Mouse (Mus musculus) midbrain, embryonic 15.5 days (tissue): Measurements from ENCODE around the gene Itgb5. TPM values are rescaled to one million over a fixed set of nuclear protein-coding genes. Genes with fewer than 3 reads are reported as not detected.

ENCODE experiments used
- ATAC-seq: fragments of 200-750 bp; cut with Nextera tagmentation; replicated peaks from 2 replicates; pipeline ENCODE4 v1.8.0; 2017; ENCODE audit warnings: moderate TSS enrichment
- H3K27ac ChIP-seq: fragments of 300-500 bp; sonication (generic); 2 replicates; pipeline ENCODE4 v1.5.1; 2015; ENCODE audit warnings: mild to moderate bottlenecking, inconsistent platforms
- H3K27me3 ChIP-seq: fragments of 300-500 bp; sonication (generic); replicated peaks from 2 replicates; pipeline ENCODE4 v1.6.1; 2015; ENCODE audit warnings: inconsistent platforms
- H3K36me3 ChIP-seq: fragments of 300-500 bp; sonication (generic); replicated peaks from 2 replicates; pipeline ENCODE4 v1.6.1; 2015; ENCODE audit warnings: inconsistent platforms
- H3K4me1 ChIP-seq: fragments of 300-500 bp; sonication (generic); 2 replicates; pipeline ENCODE4 v1.6.1; 2015; ENCODE audit warnings: inconsistent platforms
- H3K4me2 ChIP-seq: fragments of 300-500 bp; sonication (generic); 2 replicates; pipeline ENCODE4 v1.6.1; 2015; ENCODE audit warnings: inconsistent platforms, mild to moderate bottlenecking, moderate library complexity
- H3K4me3 ChIP-seq: fragments of 300-500 bp; sonication (generic); 2 replicates; pipeline ENCODE4 v1.5.1; 2015; ENCODE audit warnings: mild to moderate bottlenecking, inconsistent platforms
- H3K9ac ChIP-seq: fragments of 300-500 bp; sonication (generic); 2 replicates; pipeline ENCODE4 v1.6.1; 2015; ENCODE audit warnings: mild to moderate bottlenecking, inconsistent platforms
- H3K9me3 ChIP-seq: fragments of 300-500 bp; sonication (generic); 2 replicates; pipeline ENCODE4 v1.6.1; 2016; ENCODE audit warnings: inconsistent platforms
- WGBS: fragments of 180-500 bp; shearing (Covaris S2); methylation state at CpG from one replicate; pipeline ENCODE4 v1.1.7; 2015; ENCODE audit warnings: mixed read lengths; 5-methylcytosine and 5-hydroxymethylcytosine counted together
- polyA plus RNA-seq: library from polyadenylated mRNA; unstranded; fragments of >200 nt; fragmentation: Nextera tagmentation; extraction: Ambion mirVana; gene quantifications from 2 replicates; pipeline ENCODE4 v1.2.1, GENCODE M21; 2015

The Itgb5 gene
- polyA plus RNA-seq, 1 experiment from 2014 or later, result 24.1 TPM

DNA sequence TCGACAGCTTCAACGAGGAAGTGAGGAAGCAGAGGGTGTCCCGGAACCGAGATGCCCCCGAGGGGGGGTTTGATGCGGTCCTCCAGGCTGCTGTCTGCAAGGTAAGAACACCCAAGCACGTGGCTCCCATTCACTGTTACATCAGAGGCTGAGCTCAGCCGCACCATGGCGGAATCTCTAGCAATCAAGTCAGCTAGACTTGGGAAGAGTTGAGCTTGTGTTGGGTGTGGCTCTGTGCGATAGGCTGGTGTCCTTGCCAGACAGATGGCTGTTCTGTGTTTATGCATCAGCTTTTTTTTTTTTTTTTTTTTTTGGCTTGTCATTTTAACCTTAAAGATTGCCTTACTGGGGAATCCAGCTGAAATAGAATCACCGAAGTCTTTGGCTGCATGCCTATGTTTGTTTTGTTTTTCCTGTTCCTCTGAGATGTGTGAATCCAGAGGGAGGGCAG, 55.6 kb downstream of the Itgb5 start:
- no peak for ATAC-seq
- peaks cover 15% of the 10 kb centered on the region for H3K4me1 ChIP-seq
- H3K4me3 ChIP-seq, result no peak overlapping the region
- no peaks in the 10 kb centered on the region for H3K36me3 ChIP-seq
- H3K9ac ChIP-seq, result no peak overlapping the region
- no peak overlapping the region for H3K27ac ChIP-seq
- no peaks in the 10 kb centered on the region for H3K9me3 ChIP-seq
- H3K4me2 ChIP-seq, result no peak overlapping the region
- WGBS, result 86% methylated on average over 11 of the region's 11 CpGs
- H3K27me3 ChIP-seq, result no peaks in the 10 kb centered on the region

DNA sequence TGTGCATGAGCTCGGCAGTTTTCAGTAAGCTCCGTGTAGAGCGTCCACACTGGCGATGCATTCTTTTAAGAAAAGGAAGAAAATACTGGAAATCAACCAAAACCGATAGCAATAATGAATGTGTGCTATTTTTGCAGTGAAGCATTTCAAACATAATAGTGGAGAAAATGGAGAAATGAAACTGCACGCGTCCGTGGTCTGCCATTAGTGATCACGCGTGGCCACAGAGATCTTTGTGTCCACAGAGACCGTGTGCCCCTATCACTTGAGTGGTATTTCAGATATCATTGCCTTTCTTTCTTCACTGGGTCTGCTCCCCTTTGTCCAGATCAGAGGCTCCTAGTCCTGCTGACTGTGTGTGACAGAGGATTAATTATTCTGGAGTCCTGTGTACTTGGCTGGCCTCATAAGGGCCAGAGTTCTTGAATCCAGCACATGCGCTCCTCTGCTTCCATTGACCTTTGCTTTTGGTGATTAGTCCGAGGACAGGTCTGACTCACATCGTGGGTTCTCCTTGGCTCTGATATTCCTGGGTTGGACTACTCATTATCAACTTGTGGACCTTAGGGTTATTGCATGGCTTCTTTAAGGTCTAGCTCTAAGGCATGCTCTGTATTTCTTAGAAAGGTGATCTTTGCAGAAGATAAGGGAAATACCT, 56.3 kb downstream of the Itgb5 start:
- Histone ChIP-seq H3K9me3 (no peaks in the 10 kb centered on the region), H3K9ac (no peak overlapping the region), H3K4me2 (no peak overlapping the region), H3K27ac (no peak overlapping the region), H3K4me1 (peaks cover 15% of the 10 kb centered on the region), H3K36me3 (no peaks in the 10 kb centered on the region), H3K27me3 (no peaks in the 10 kb centered on the region), H3K4me3 (no peak overlapping the region)
- ATAC-seq, result no peak
- 93% methylated on average over 14 of the region's 14 CpGs for WGBS

DNA sequence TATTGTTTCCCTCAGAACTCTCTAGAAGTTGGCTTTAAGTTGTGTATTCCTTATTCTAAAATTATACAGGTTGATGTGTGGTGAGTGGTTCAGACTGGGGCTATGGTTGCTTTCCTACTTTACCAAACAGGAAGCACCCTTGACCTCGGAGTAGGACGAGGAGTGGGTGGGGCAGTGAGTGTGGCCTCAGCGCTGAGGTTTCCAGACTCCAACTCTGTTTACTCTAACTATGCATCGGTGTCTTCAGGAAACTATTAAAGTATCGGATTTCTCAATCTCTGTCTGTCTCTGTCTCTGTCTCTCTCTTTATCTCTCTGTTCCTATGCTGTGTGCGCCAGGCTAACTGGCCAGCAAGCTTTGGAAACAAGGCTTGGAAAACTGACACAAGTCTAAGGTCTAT, 57.2 kb downstream of the Itgb5 start:
- H3K36me3 ChIP-seq, result no peaks in the 10 kb centered on the region
- no peak overlapping the region for H3K4me2 ChIP-seq
- H3K9ac ChIP-seq, result no peak overlapping the region
- H3K9me3 ChIP-seq, result no peaks in the 10 kb centered on the region
- H3K27me3 ChIP-seq, result no peaks in the 10 kb centered on the region
- H3K4me1 ChIP-seq, result peaks cover 16% of the 10 kb centered on the region
- no peak overlapping the region for H3K27ac ChIP-seq
- 85% methylated on average over 6 of the region's 6 CpGs for WGBS
- no peak overlapping the region for H3K4me3 ChIP-seq
- no peak for ATAC-seq

DNA sequence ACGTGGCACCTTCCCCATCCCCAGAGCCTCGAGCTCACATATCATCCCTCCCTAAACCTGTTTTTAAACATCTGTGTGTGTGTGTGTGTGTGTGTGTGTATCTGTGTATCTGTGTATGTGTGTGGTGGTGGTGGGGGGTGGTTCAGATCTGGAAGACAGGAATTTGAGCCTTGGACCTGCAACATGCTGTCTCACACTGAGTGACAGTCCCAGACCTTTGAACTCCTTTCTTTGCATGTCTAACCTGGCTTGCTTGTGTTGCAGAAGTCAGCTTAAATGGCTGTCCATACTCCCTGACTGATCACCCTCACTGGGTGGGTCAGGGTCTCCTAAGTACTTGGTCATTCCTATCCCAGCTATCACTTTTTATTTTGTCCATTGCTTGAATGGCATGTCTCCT, 58.5 kb downstream of the Itgb5 start:
- 93% methylated on average over 2 of the region's 2 CpGs for WGBS
- H3K9me3 ChIP-seq, result no peaks in the 10 kb centered on the region
- ATAC-seq, result no peak

DNA sequence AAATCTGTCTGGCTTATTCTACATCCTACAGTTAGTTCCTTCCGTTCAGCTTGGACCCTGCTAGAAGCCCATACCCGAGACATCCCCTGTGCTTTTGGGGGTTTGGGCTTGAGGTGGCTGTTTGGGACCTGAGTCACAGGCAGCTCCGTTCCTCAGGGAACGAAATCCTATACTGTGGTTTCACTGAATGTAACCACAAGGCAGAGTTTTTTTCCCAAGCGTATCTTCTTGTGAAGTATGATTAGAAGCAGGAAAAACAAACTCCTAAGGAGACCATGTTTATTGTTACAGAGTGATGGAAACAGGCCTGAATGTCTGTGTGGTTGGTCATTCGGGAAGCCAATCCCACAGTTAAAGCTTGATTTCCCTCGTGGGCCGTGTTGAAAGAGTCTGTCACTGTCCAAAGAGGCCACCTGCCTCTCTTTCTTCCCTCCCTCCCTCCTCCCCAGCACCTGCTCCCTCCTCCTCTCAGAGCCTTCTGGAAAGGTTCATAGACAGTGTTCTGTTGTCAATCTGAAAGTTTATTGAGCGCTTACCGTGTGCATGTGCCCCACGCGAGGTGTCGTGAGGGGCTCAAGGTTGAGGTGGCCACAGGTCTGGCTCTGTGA, 59.6 kb downstream of the Itgb5 start:
- no peak for ATAC-seq
- Histone ChIP-seq H3K27me3 (no peaks in the 10 kb centered on the region), H3K4me3 (no peak overlapping the region), H3K36me3 (no peaks in the 10 kb centered on the region), H3K9me3 (no peaks in the 10 kb centered on the region), H3K27ac (no peak overlapping the region), H3K4me1 (peaks cover 10% of the 10 kb centered on the region), H3K4me2 (no peak overlapping the region), H3K9ac (no peak overlapping the region)
- 84% methylated on average over 13 of the region's 13 CpGs for WGBS

More for the DNA sequence above, 58.5 kb downstream of the Itgb5 start:
- no peak overlapping the region for H3K27ac ChIP-seq
- peaks cover 22% of the 10 kb centered on the region for H3K4me1 ChIP-seq
- H3K4me3 ChIP-seq, result no peak overlapping the region
- H3K4me2 ChIP-seq, result no peak overlapping the region
- no peak overlapping the region for H3K9ac ChIP-seq
- H3K27me3 ChIP-seq, result no peaks in the 10 kb centered on the region
- no peaks in the 10 kb centered on the region for H3K36me3 ChIP-seq

DNA sequence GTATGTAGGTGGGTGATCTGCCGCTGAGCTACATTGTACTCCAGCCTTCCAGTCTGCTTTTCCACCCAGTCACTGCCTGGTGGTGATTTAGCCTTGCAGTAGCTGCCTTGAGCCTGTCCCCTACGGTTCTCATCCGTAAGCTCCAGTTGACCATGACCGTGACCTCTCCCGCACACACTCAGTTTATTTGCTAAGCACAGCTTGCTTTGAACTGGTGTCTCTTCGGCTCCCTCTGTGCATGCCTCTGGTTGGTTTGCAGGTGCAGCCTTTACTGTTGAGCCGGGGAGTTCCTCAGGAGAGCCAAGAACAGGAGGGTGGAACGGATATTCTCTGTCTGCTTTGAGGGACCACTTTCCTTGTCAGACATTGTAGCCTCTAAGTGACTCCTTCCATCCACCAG, 61.6 kb downstream of the Itgb5 start:
- Histone ChIP-seq H3K4me2 (no peak overlapping the region), H3K9ac (no peak overlapping the region), H3K4me3 (no peak overlapping the region), H3K4me1 (peaks cover 8% of the 10 kb centered on the region; the same call in 1 of the 2 replicates), H3K27me3 (no peaks in the 10 kb centered on the region), H3K36me3 (no peaks in the 10 kb centered on the region), H3K9me3 (no peaks in the 10 kb centered on the region), H3K27ac (no peak overlapping the region)
- 63% methylated on average over 8 of the region's 8 CpGs for WGBS
- no peak for ATAC-seq

DNA sequence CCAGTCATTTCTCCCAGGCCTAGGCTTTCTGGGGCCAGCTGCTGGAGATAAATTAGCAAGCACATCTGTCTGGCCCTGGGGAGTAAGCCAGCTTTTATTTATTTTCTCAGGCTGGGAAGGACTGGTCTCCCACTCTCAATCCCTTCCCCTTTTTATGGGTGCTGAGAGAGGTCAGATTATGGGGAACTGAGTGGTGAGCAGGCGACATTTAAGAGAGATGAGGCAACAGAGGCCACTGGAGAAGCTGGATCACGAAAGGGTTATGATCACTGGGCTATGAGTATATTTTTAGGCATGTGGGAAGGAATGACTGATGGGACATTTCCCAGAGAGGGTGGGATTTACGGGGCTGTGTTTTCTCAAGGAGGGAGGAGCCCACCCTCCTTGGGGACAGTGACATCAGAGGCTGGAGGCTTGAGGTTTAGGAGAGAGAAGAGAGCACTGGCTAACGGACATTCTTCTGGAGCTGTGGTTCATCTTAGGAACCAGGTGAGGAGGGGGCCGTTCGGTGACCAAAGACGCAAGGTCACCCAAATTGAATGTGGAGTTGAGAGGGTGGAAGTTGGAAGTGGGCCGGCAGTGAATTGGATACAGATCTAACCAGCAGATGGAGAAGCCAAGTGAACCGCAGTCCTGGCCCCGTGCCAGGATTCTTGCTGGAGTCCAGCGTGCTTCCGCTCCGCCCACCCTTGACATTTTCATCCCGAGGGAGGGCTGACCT, 62.3 kb downstream of the Itgb5 start:
- Histone ChIP-seq H3K27me3 (no peaks in the 10 kb centered on the region), H3K9ac (no peak overlapping the region), H3K4me3 (no peak overlapping the region), H3K4me1 (peaks cover 8% of the 10 kb centered on the region; the same call in 1 of the 2 replicates), H3K9me3 (no peaks in the 10 kb centered on the region), H3K27ac (no peak overlapping the region), H3K36me3 (no peaks in the 10 kb centered on the region), H3K4me2 (no peak overlapping the region)
- WGBS, result 48% methylated on average over 14 of the region's 14 CpGs
- ATAC-seq, result no peak

GRCm38 (mm10) chr16:33892539-33892938, 63.1 kb downstream of the Itgb5 start:
- H3K9ac ChIP-seq, result no peak overlapping the region
- ATAC-seq, result no peak

GRCm38 (mm10) chr16:33893796-33894195, 64.3 kb downstream of the Itgb5 start:
- H3K27me3 ChIP-seq, result no peaks in the 10 kb centered on the region
- no peak for ATAC-seq
- H3K36me3 ChIP-seq, result no peaks in the 10 kb centered on the region
- no peak overlapping the region for H3K9ac ChIP-seq
- H3K4me2 ChIP-seq, result no peak overlapping the region
- WGBS, result 94% methylated on average over 4 of the region's 4 CpGs
- H3K9me3 ChIP-seq, result no peaks in the 10 kb centered on the region
- H3K27ac ChIP-seq, result no peak overlapping the region
- peaks cover 8% of the 10 kb centered on the region; the same call in 1 of the 2 replicates for H3K4me1 ChIP-seq
- no peak overlapping the region for H3K4me3 ChIP-seq

More at GRCm38 (mm10) chr16:33892539-33892938, 63.1 kb downstream of the Itgb5 start:
- 57% methylated on average over 6 of the region's 6 CpGs for WGBS
- Histone ChIP-seq H3K4me1 (peaks cover 8% of the 10 kb centered on the region; the same call in 1 of the 2 replicates), H3K27ac (no peak overlapping the region), H3K36me3 (no peaks in the 10 kb centered on the region), H3K9me3 (no peaks in the 10 kb centered on the region), H3K4me2 (no peak overlapping the region), H3K4me3 (no peak overlapping the region), H3K27me3 (no peaks in the 10 kb centered on the region)

DNA sequence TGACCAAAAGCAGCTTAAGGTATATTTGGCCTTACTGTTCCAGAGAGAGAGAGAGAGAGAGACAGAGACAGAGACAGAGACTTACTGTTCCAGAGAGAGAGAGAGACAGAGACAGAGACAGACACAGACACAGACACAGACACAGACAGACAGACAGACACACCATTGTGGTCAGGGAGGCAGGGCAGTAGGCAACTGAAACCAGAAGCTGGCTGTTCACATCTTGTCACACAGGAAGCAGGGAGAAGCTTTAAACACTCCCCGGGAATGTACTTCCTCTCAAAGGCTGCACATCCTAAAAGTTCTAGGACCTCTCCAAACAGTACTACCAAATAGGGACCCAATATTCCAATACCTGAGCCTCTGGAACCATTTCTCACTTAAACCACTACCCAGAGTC, 65.0 kb downstream of the Itgb5 start:
- no peak overlapping the region for H3K27ac ChIP-seq
- no peaks in the 10 kb centered on the region for H3K9me3 ChIP-seq
- no peaks in the 10 kb centered on the region for H3K27me3 ChIP-seq
- H3K36me3 ChIP-seq, result no peaks in the 10 kb centered on the region
- H3K4me3 ChIP-seq, result no peak overlapping the region
- H3K9ac ChIP-seq, result no peak overlapping the region
- no peak for ATAC-seq
- no peak overlapping the region for H3K4me2 ChIP-seq
- 76% methylated on average over 1 of the region's 1 CpGs for WGBS
- peaks cover 8% of the 10 kb centered on the region; the same call in 1 of the 2 replicates for H3K4me1 ChIP-seq

GRCm38 (mm10) chr16:33895690-33896089, 66.2 kb downstream of the Itgb5 start:
- Histone ChIP-seq H3K4me2 (no peak overlapping the region), H3K27me3 (no peaks in the 10 kb centered on the region), H3K4me3 (no peak overlapping the region), H3K9ac (no peak overlapping the region), H3K27ac (no peak overlapping the region), H3K9me3 (no peaks in the 10 kb centered on the region), H3K36me3 (no peaks in the 10 kb centered on the region), H3K4me1 (peaks cover 8% of the 10 kb centered on the region; the same call in 1 of the 2 replicates)
- WGBS, result 76% methylated on average over 7 of the region's 7 CpGs
- ATAC-seq, result no peak

- H3K9me3 ChIP-seq, result no peaks in the 10 kb centered on the region
- 97% methylated on average over 7 of the region's 7 CpGs for WGBS
- H3K4me2 ChIP-seq, result no peak overlapping the region
- peaks cover 6% of the 10 kb centered on the region; the same call in 1 of the 2 replicates for H3K4me1 ChIP-seq
- no peak overlapping the region for H3K4me3 ChIP-seq
- no peaks in the 10 kb centered on the region for H3K27me3 ChIP-seq
- no peak overlapping the region for H3K27ac ChIP-seq
- H3K36me3 ChIP-seq, result no peaks in the 10 kb centered on the region
- no peak overlapping the region for H3K9ac ChIP-seq
- ATAC-seq, result no peak
Observed at GRCm38 (mm10) chr16:33896801-33897200, 67.3 kb downstream of the Itgb5 start.
